Mouse (Mus musculus) thymus, postnatal 0 days (tissue): ENCODE data around the gene Fam53a. TPM values are rescaled to one million over a fixed set of nuclear protein-coding genes. Genes with fewer than 3 reads are reported as not detected.

ENCODE experiments used
- DNase-seq: peaks from one replicate; pipeline ENCODE4 v3.0.0-alpha.2; 2015; ENCODE audit warnings: low spot score
- polyA plus RNA-seq: library from polyadenylated mRNA; unstranded; fragments of >200 nt; fragmentation: Nextera tagmentation; extraction: Ambion mirVana; gene quantifications from 2 replicates; pipeline ENCODE4 v1.2.1, GENCODE M21; 2015

Fam53a gene
- polyA plus RNA-seq, 1 experiment from 2014 or later: 78.5 TPM

- DNase-seq: no peak
Observed at GRCm38 (mm10) chr5:33632526-33632925, 3.1 kb upstream of the Fam53a start.

- no peak for DNase-seq
Observed at GRCm38 (mm10) chr5:33630615-33631014, 1.2 kb upstream of the Fam53a start.

GRCm38 (mm10) chr5:33630061-33630460 lies 626 bp upstream of the Fam53a start:
- peak; percentile 48 for DNase-seq

GRCm38 (mm10) chr5:33628820-33629300 lies 575 bp downstream of the Fam53a start:
- peak; percentile 76 for DNase-seq

- DNase-seq: peak; percentile 9
Observed at GRCm38 (mm10) chr5:33627968-33628367, 1.5 kb downstream of the Fam53a start.

GRCm38 (mm10) chr5:33623766-33624165 lies 5.7 kb downstream of the Fam53a start:
- no peak for DNase-seq

- DNase-seq: no peak
Observed at GRCm38 (mm10) chr5:33622671-33623070, 6.8 kb downstream of the Fam53a start.

- DNase-seq: no peak
Observed at GRCm38 (mm10) chr5:33614391-33614790, 15.0 kb downstream of the Fam53a start.

GRCm38 (mm10) chr5:33611795-33612194 lies 17.6 kb downstream of the Fam53a start:
- no peak for DNase-seq

GRCm38 (mm10) chr5:33609226-33609625 lies 20.2 kb downstream of the Fam53a start:
- no peak for DNase-seq

GRCm38 (mm10) chr5:33607434-33607833 lies 22.0 kb downstream of the Fam53a start:
- no peak for DNase-seq

- no peak for DNase-seq
Observed at GRCm38 (mm10) chr5:33606631-33607030, 22.8 kb downstream of the Fam53a start.

- no peak for DNase-seq
Observed at GRCm38 (mm10) chr5:33605314-33605713, 24.1 kb downstream of the Fam53a start.

- DNase-seq: peak; percentile 24
Observed at GRCm38 (mm10) chr5:33593620-33594019, 35.8 kb downstream of the Fam53a start.

- DNase-seq: peak; percentile 73
Observed at GRCm38 (mm10) chr5:33589221-33589888, 40.1 kb downstream of the Fam53a start.

GRCm38 (mm10) chr5:33588066-33588465 lies 41.4 kb downstream of the Fam53a start:
- DNase-seq: no peak

GRCm38 (mm10) chr5:33587498-33588058 lies 41.9 kb downstream of the Fam53a start:
- DNase-seq: no peak

GRCm38 (mm10) chr5:33580336-33580735 lies 49.1 kb downstream of the Fam53a start:
- no peak for DNase-seq

- DNase-seq: no peak
Observed at GRCm38 (mm10) chr5:33574207-33574606, 55.2 kb downstream of the Fam53a start.

- DNase-seq: no peak
Observed at GRCm38 (mm10) chr5:33565886-33566285, 63.5 kb downstream of the Fam53a start.

GRCm38 (mm10) chr5:33556277-33556995 lies 73.0 kb downstream of the Fam53a start:
- no peak for DNase-seq
